Mouse (Mus musculus): Measurements from ENCODE around the gene Gdf7. TPM values are rescaled to one million over a fixed set of nuclear protein-coding genes. Genes with fewer than 3 reads are reported as not detected.

Gdf7 gene
- total RNA-seq, 2 experiments from 2014 or later, result not detected

- ATAC-seq (replicated peaks; ENCODE audit: poor library complexity), result no peak
These were observed 2.3 kb downstream of the Gdf7 start for GRCm38 (mm10) chr12:8299143-8300110.

GRCm38 (mm10) chr12:8298361-8299142 lies 3.2 kb downstream of the Gdf7 start:
- no peak for ATAC-seq (replicated peaks; ENCODE audit: poor library complexity)

GRCm38 (mm10) chr12:8297586-8298214 lies 4.1 kb downstream of the Gdf7 start:
- ATAC-seq (replicated peaks; ENCODE audit: poor library complexity), result no peak

GRCm38 (mm10) chr12:8296154-8296553 lies 5.6 kb downstream of the Gdf7 start:
- no peak for ATAC-seq (replicated peaks; ENCODE audit: poor library complexity)

- peak; percentile 77 for ATAC-seq (replicated peaks; ENCODE audit: poor library complexity)
These were observed 6.3 kb downstream of the Gdf7 start for GRCm38 (mm10) chr12:8295307-8295913.

- no peak for ATAC-seq (replicated peaks; ENCODE audit: poor library complexity)
These were observed 10.4 kb downstream of the Gdf7 start for GRCm38 (mm10) chr12:8291157-8291853.

- no peak for ATAC-seq (replicated peaks; ENCODE audit: poor library complexity)
These were observed 12.3 kb downstream of the Gdf7 start for GRCm38 (mm10) chr12:8289499-8289898.

- ATAC-seq (replicated peaks; ENCODE audit: poor library complexity), result no peak
These were observed 12.7 kb downstream of the Gdf7 start for GRCm38 (mm10) chr12:8289099-8289498.

- peak; percentile 64 for ATAC-seq (replicated peaks; ENCODE audit: poor library complexity)
These were observed 13.8 kb downstream of the Gdf7 start for GRCm38 (mm10) chr12:8287970-8288369.

GRCm38 (mm10) chr12:8281225-8282017 lies 20.3 kb downstream of the Gdf7 start:
- no peak for ATAC-seq (replicated peaks; ENCODE audit: poor library complexity)

GRCm38 (mm10) chr12:8275424-8275823 lies 26.3 kb downstream of the Gdf7 start:
- no peak for ATAC-seq (replicated peaks; ENCODE audit: poor library complexity)

- no peak for ATAC-seq (replicated peaks; ENCODE audit: poor library complexity)
These were observed 28.1 kb downstream of the Gdf7 start for GRCm38 (mm10) chr12:8273471-8274171.

- ATAC-seq (replicated peaks; ENCODE audit: poor library complexity), result no peak
These were observed 30.3 kb downstream of the Gdf7 start for GRCm38 (mm10) chr12:8271405-8271804.

- peak; percentile 65 for ATAC-seq (replicated peaks; ENCODE audit: poor library complexity)
These were observed 32.1 kb downstream of the Gdf7 start for GRCm38 (mm10) chr12:8269627-8270026.

- ATAC-seq (replicated peaks; ENCODE audit: poor library complexity), result no peak
These were observed 35.4 kb downstream of the Gdf7 start for GRCm38 (mm10) chr12:8266311-8266710.

- peak; percentile 78 for ATAC-seq (replicated peaks; ENCODE audit: poor library complexity)
These were observed 41.5 kb downstream of the Gdf7 start for GRCm38 (mm10) chr12:8260297-8260696.

All from megakaryocyte progenitor cell, adult 5-6 weeks (primary cell).